Mouse (Mus musculus) gastrocnemius, postnatal 14 days (tissue): ENCODE measurements around the gene Igfbp6. TPM values are rescaled to one million over a fixed set of nuclear protein-coding genes. Genes with fewer than 3 reads are reported as not detected.

Source experiments
- DNase-seq: peaks from one replicate; pipeline ENCODE4 v3.0.0; 2021; ENCODE audit warnings: mixed read lengths
- intact Hi-C: fragments of 180-260 bp; cut with DNase I; formaldehyde crosslinking; loops from one replicate; pipeline ENCODE4 v1.15.1; 2025; ENCODE audit warnings: low total_unique reads
- total RNA-seq, 2 experiments: library from RNA; stranded (reverse); gene quantifications; 2 replicates each; pipeline ENCODE4 v1.2.3; 2021

Gene Igfbp6
- total RNA-seq, 2 experiments from 2014 or later: 65.6 to 80.6 TPM

- no peak for DNase-seq
- intact Hi-C loops: no loop called here
Observed at GRCm38 (mm10) chr15:102195373-102195772, 51.2 kb downstream of the Igfbp6 start.

- no peak for DNase-seq
- intact Hi-C loops: no loop called here
Observed at GRCm38 (mm10) chr15:102198841-102199240, 54.7 kb downstream of the Igfbp6 start.

Other genes with a start within 250 kb of the Igfbp6 start
- gene Krt4, start 219.6 kb upstream of the Igfbp6 start, total RNA-seq: under 1 TPM in 1 of 2 experiments, not detected in 1; 0.16 TPM
- gene Krt79, start 204.0 kb upstream of the Igfbp6 start, total RNA-seq: not detected
- not detected for gene Krt78, start 190.1 kb upstream of the Igfbp6 start, total RNA-seq
- gene Krt8, start 139.9 kb upstream of the Igfbp6 start, total RNA-seq: under 1 TPM; 0.49 to 0.92 TPM
- gene Krt18, start 116.2 kb upstream of the Igfbp6 start, total RNA-seq: 1 to 10 TPM in 1 of 2 experiments, under 1 TPM in 1; 0.42 to 1.6 TPM
- 100 to 1,000 TPM; 130 to 139 TPM for gene Eif4b, start 70.6 kb upstream of the Igfbp6 start, total RNA-seq
- 10 to 100 TPM; 29.8 to 45.6 TPM for gene Tns2, start 43.9 kb upstream of the Igfbp6 start, total RNA-seq
- 10 to 100 TPM; 10.0 to 12.0 TPM for gene Spryd3, start 8.1 kb upstream of the Igfbp6 start, total RNA-seq
- under 1 TPM in 1 of 2 experiments, not detected in 1; 0.13 TPM for gene Soat2, start 6.2 kb downstream of the Igfbp6 start, total RNA-seq
- gene Zfp740, start 58.9 kb downstream of the Igfbp6 start, total RNA-seq: 10 to 100 TPM; 27.6 to 30.5 TPM
- gene Csad, start 60.4 kb downstream of the Igfbp6 start, total RNA-seq: 10 to 100 TPM; 14.1 to 15.6 TPM
- gene Itgb7, start 87.6 kb downstream of the Igfbp6 start, total RNA-seq: 1 to 10 TPM; 1.0 to 1.1 TPM
- 10 to 100 TPM; 12.9 to 13.2 TPM for gene Rarg, start 113.2 kb downstream of the Igfbp6 start, total RNA-seq
- gene Gm9918, start 126.2 kb downstream of the Igfbp6 start, total RNA-seq: not detected
- 10 to 100 TPM; 14.5 to 14.9 TPM for gene Mfsd5, start 135.1 kb downstream of the Igfbp6 start, total RNA-seq
- gene Espl1, start 151.9 kb downstream of the Igfbp6 start, total RNA-seq: 1 to 10 TPM; 1.1 to 4.1 TPM
- gene Pfdn5, start 181.8 kb downstream of the Igfbp6 start, total RNA-seq: 100 to 1,000 TPM; 212 to 228 TPM
- gene Myg1, start 187.3 kb downstream of the Igfbp6 start, total RNA-seq: 10 to 100 TPM; 17.6 to 19.0 TPM
- 1 to 10 TPM; 7.2 to 8.4 TPM for gene Aaas, start 206.4 kb downstream of the Igfbp6 start, total RNA-seq
- gene Sp7, start 222.8 kb downstream of the Igfbp6 start, total RNA-seq: under 1 TPM; 0.11 to 0.14 TPM